Mouse (Mus musculus) thymus, adult 18-20 months (tissue): Measurements from ENCODE around the gene Slc22a5.

Experiments used
- DNase-seq, 2 experiments: peaks; one replicate each; pipeline ENCODE4 v3.0.0; 2022; ENCODE audit warnings: mixed read lengths in 2 of 2

Gene Slc22a5

DNA sequence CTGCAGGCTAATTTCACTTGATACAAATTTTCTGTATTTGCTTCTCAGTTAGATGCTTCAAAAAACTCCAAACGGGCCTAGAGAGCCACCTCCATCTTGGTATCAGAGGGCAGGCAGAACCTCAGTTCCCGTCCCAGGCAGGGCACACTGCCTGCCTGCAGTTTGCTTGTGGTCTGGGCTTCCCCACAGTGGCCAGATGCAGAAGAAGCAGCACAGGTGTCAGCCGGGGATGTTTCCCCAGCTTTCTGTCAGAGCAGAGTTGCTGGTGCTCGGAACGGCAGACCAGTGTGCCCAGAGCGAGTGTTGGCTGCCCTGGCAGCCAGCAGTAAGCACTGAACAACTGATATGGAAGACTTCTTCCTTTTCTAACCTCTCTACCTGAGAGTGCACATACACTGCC lies 52.3 kb downstream of the Slc22a5 start:
- DNase-seq = peak; percentile 57 to 72

DNA sequence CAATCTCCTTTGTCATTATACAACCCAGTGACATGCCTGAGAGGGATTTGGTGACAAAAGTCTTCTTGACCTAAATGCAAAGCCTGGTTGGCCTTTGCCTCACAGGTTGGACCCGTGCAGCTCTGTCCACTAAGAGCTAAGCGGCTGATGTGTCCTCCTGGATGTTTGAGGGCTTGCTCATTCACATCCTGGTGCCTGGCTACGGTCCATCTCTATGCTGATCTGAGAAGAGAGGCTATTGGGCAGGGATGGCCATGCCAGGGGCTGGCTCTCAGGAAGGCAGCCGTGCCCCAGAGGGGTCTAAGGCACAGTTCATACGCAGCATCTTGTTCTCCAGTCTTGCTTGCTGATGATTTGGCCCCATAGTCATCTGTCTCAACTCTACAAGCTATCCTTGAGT lies 53.7 kb downstream of the Slc22a5 start:
- no peak for DNase-seq

DNA sequence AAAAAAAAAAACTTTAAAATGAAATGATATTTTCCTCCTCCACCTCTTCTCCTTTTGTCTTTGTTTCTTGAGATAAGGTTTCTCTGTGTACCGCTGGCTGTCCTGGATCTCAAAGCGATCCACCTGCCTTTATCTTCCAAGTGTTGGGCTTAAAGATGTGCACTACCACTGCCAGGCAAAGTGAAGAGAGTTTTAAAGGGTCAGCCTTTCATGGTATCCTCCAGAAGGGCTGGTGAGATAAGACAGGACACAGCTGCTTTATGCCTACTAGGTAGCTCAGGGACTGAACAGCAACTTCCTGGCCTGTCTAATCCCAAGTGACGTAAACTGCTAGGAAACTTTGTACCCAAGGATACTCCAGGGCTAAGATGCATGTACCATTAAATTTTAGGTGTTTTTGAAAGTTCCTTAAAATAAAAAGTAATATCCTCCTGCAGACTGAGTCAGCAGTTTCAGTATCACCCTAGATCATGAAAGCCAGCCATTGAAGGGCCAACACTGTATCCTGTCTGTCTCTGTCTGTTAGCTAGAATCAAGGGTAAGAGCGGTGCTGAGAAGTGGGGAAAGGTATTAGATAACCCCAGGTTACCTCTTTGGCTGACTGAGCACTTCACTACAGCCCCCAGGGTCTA lies 56.0 kb downstream of the Slc22a5 start:
- DNase-seq = no peak

DNA sequence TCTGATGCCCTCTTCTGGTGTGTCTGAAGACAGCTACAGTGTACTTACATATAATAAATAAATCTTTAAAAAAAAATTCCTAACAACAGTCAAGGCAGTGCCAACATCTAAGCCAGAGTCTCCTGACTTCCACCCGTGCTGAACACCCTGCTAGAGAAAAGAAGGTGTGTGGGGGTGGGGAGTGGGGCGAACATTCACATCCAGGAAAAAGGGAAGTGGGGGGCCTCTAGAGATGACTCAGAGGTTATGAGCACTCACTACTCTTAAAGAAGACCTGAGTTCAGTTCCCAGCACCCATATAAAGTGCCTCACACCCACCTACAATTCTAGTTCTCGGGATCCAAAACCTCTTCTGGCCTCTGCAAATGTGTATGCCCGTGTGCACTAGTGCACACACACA lies 66.1 kb downstream of the Slc22a5 start:
- DNase-seq = no peak

DNA sequence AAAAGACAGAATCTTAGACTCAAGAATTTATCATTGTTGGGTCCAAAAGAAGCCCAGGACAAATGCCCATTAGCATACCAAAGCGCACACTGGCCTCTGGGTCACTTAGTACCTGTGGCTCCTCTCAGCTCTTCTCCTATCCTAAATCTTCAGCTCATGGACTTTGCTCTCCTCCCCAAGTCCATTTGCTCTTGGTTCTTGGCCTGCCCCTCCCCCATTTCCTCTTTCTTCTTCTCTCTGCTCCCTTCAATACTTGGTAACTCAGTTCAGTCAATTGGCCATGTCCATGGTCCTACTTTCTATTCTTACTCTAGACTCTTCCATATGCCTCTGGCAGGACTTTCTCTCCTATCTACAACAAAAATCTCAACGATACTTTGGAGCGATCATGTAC lies 69.5 kb downstream of the Slc22a5 start:
- DNase-seq = no peak

DNA sequence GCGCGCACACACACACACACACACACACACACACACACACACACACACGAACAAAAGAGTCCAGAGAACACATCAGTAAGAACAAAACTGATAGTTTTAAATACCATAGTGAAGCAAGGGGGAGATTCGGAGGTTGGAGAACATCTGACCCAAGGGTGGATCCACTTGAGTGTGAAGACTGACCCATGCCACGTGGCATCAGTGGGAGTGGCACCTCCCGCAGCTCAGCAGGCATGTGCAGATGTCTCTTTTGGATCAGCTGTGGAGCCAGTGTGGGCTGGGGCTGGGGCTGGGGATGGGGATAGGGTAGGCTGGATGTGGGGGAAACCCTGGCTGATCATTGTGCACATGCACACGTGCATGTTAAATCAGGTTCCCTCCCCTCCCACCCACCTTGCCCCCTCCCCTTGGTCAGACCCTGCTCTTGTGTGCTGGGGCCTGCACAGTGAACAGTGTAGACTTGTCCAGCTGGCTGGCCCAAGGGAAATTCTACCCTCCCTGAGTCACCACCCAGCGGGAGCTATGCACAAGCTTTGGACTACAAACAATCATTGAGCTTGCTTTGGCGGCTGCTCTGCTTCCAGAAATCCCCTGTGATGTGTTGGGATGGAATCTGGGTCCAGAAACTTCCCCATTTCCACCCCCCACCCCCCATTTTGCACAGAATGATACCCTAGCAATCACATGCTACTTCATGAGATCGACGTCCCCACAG lies 70.1 kb downstream of the Slc22a5 start:
- no peak for DNase-seq

DNA sequence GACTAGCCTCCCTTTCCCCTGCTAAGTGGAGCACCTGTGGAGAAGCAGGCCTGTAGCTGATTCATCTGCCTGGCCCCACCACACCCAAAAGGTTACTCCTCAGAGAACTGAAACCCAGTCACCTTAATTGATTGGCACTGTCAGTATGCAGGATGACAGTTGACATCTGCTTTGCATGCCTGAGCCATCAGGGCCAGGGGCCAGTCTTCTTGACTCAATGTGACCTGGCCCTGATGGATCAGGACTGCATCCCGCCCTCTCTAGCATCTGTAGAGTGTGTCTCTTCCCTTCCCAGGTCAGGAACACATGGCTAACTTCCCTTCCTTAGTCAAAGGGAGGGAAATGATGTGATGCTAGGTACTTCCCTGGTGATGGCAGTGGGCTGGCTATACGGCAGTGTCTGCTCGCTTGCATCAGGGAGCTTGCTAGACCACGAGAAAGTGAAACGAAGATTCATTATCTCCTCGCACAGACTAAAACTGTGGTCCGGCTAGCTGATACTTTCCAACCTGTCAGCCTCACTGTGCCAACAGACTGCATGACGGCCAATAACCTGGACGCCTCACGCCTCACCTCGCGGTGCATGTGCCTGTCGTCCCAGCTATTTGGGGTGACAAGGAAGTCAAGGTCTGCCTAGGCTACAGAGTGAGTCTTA lies 70.8 kb downstream of the Slc22a5 start:
- DNase-seq = no peak

DNA sequence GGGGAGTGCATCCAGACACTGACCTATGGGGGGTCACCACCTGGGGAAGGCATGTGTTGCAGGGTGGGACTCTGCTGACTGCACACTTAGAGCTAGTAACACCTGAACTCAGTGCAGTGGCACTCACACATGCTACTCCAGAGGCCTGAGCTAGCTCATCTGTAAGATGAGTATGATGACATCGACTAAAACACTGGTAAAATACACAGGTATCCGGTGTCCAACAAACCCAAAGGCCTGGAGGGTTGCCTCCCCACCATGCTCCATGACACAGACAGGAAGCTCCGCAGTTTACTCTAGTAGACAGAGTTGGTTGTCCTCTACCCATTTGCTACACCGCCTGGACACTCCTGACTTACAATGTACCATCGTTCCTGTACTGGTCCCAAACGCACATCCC lies 71.9 kb downstream of the Slc22a5 start:
- DNase-seq = no peak

DNA sequence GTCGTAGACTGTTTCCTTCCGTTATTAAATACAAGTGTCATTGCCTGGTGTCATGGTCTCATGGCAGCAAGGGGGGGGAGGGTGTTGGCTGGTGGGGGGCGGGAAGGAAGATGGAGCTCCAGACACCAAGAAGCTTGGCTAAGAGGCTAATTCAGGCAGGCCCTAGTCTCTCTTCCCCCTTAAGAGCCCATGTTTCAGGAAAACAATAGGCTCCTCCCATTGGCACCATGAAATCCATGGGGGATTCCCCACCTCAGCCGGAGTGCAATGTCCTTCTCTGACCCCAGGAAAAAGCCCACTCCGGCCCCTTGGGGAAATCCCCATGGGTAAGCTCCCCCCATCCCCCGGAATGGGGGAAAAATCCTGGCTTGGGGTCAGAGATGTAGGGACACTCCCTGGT lies 72.7 kb downstream of the Slc22a5 start:
- DNase-seq = no peak

DNA sequence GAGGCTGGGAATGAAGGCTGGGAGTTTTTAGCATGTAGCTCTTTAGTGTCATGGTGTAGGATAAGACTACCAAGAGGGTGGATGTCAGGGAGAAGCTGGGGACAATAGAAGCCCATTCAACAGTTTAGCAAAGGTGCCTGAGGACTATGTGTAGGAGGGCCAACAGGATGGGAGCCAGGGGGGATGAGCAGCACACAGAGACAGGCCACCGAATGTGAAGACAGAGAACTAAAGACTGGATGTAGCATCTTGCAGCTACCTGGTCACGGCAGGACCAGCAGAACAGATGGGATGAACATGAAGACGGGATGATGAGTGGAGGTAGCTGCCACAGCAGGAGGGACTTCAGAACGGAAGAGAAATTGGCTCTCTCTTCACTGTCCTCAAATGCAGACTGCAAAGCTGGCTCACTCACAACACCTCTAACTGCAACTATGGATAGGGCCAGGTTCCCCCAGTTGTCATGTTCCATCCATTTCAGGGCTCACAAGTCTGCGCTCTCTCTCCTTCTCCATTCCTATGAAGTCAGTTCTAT lies 74.6 kb downstream of the Slc22a5 start:
- no peak for DNase-seq

DNA sequence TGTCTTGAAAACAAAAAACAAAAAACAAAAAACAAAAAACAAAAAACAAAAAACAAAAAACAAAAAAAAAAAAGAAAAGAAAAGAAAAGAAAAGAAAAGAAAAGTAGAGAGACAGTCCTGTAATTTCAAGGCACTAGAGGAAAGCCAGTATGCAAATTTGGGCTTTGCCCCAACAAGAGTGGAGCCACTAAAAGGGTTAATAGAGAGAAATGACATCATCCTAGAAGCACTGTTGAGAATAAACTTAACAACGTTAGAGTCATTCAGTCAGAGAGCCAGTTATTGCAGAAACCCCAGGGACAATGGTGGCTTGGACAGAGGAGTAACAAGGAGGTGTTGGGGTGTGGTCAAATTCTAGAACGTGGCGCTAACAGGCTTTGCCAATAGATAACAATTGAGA lies 76.7 kb downstream of the Slc22a5 start:
- no peak for DNase-seq
